Mouse (Mus musculus) liver, embryonic 14.5 days (tissue): ENCODE data around the gene Auts2.

ENCODE experiments used
- CTCF ChIP-seq: IDR thresholded peaks from 2 replicates; pipeline ENCODE4 v1.5.1; 2016; ENCODE audit warnings: antibody characterized with exemption, low read depth, control low read depth
- EP300 ChIP-seq: IDR thresholded peaks from 2 replicates; pipeline ENCODE4 v1.6.1; 2016; ENCODE audit warnings: antibody characterized with exemption, low read depth

DNA sequence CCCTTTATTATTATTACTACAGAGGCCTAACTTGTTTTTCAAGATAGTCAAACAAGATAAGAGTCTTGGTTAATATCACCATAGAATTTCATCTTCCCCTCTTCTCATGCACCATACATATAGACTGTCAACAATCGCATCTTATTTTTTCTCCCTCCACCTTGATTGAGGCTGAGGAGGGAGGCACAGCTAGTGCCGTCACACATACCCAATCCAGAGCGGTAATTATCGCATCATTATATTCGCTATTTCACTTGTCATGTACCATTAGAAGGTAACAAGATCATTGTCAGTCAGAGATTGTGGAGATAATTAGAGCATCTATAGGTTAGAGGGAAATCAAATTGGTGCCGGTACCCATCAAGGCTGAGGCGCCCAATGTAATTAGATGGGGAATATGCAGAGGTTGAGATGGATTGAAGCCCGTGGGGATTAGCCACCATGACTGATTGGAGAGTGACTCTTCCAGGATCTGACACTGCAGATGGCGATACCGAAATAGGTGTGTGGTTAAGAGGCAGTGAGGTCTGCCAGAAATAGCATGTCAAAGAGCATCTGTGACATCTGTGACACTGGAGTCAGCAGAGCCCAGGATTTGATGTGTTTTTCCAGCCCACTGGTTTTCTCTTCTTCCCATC, 1107.8 kb downstream of the Auts2 start:
- TF ChIP-seq CTCF = no peak
- TF ChIP-seq EP300 = no peak
